Mouse (Mus musculus) CH12.LX (cell line): Measurements from ENCODE around the gene Rccd1.

Experiments used
- CTCF ChIP-seq, 2 experiments: IDR thresholded peaks in 1 of 2; conservative IDR thresholded peaks in 1 of 2; 2 replicates each; pipeline ENCODE4 v1.5.1; 2011 to 2012; ENCODE audit warnings: low read depth in 2 of 2, low read length in 2 of 2, improper control_type of control experiment in 1 of 2, inconsistent platforms in 1 of 2, mild to moderate bottlenecking in 1 of 2, moderate library complexity in 1 of 2
- TCF12 ChIP-seq: IDR thresholded peaks from 2 replicates; pipeline ENCODE4 v1.6.1; 2014; ENCODE audit warnings: low read depth, mild to moderate bottlenecking, inconsistent platforms, low read length, improper control_type of control experiment
- USF1 ChIP-seq: IDR thresholded peaks from 2 replicates; pipeline ENCODE4 v1.6.1; 2014; ENCODE audit warnings: low read depth, mild to moderate bottlenecking, inconsistent platforms, low read length, improper control_type of control experiment

DNA sequence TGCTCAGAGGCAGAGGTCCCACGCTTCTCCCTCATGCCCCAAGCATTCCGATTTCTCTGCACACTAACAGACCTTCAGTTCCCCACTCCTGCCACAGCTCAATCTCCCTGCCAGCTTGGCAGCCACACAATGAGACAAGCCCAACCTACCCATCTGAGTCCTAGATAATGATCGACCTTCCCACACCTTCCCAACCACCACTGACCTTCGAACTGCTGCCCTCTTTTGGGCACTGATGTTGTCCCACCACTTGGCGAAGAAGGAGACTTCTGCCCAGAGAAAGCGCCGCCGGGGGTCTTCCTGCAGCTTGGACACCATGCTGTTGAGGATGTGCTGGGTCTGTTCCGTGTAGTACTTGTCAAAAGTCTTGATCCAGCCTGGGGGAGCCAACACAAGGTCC lies 43.8 kb upstream of the Rccd1 start:
- TF ChIP-seq USF1 (no peak), TCF12 (no peak), CTCF (conservative IDR thresholded peaks at IDR 0.05 in 1 of 2, IDR thresholded peaks at IDR 0.05 in 1 of 2; ENCODE audit: low read depth in 2 of 2, low read length in 2 of 2) (no peak)
